ENCODE assay signal across 8 mouse cellular contexts in the genomic region with DNA sequence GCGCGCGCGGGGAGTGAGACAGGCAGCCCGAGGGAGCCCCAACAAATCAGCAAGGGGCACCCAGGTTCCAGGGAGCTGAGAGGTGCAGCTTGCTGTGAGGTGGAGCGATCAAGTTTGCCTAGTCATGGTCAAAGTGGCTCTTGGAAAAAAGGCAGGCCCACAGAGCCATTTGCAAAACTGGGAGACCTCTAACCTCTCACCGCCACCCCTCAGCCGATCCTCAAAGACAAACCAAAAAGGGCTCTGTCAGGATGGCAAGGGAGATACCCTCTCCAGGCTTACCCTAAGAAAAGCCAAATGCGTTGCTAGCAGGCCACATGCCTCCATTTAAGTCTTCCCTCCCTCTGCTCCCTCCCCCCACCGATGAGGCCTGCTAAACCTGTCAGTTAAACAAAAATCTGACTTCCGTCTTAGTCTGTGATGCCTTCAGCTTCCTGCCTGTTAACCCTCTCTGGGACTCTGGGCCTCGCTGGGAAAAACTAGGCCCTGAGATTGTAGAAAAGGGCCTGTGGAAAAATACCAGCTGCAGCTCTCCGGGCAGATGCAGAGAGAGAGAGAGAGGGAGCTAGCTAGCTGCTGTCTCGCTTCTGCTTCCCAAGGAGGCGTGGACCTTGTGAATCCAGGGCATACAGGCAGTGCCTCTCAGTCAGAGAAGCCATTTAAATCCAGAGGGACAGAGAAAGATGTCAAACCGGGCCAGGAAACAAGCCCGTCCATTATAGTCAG. TPM values are rescaled to one million over a fixed set of nuclear protein-coding genes. Genes with fewer than 3 reads are reported as not detected.
A peak's percentile ranks its signal among the peaks of the same experiment; 100 is the strongest.
DNase-seq lines count a peak whose midpoint lies in the region; ATAC-seq and TF ChIP-seq lines count a peak whose summit lies in the region.

No protein-coding gene starts in this region.

- H3K9me3 ChIP-seq in intestine, embryonic 14.5 days (ENCODE audit: control insufficient read depth, low read length): no peaks in the 10 kb centered on the region
- no peaks in the 10 kb centered on the region for H3K9me3 ChIP-seq in midbrain, embryonic 11.5 days (ENCODE audit: control insufficient read depth, low read length)

- H3K27ac ChIP-seq in intestine, embryonic 14.5 days (ENCODE audit: low read depth): peak overlapping the region; percentile 100
- H3K27ac ChIP-seq in midbrain, embryonic 11.5 days (ENCODE audit: low read depth, low read length): peak overlapping the region; percentile 100

- DNase-seq in lung, adult 2 months: peak; percentile 63
- DNase-seq in lung, postnatal 25 days (ENCODE audit: low spot score): no peak
- peak; percentile 27 to 52 for DNase-seq in cerebellum, postnatal 36 days
- DNase-seq in gastrocnemius, postnatal 25 days: peak; percentile 71
- DNase-seq in intestine, embryonic 14.5 days (ENCODE audit: low spot score): peak; percentile 80
- DNase-seq in left cerebral cortex, postnatal 36 days (ENCODE audit: low spot score in 2 of 2): peak; percentile 70 to 72
- peak; percentile 97 for DNase-seq in midbrain, embryonic 11.5 days (ENCODE audit: low spot score, missing footprints)
- DNase-seq in spleen, postnatal 36 days (ENCODE audit: low spot score in 2 of 2): peak; percentile 77 to 79

- 0 out of 2 replicates have a peak, but pooled peaks have one; percentile 29 for TF ChIP-seq POLR2A in lung, adult 2 months (IDR thresholded peaks at IDR 0.05; ENCODE audit: borderline replicate concordance, extremely low read depth, low read depth, low read length)

- 12% methylated on average over 17 of the region's 17 CpGs for WGBS in lung, adult 2 months
- WGBS in intestine, embryonic 14.5 days: 3% methylated on average over 17 of the region's 17 CpGs
- 1% methylated on average over 13 of the region's 17 CpGs for WGBS in midbrain, embryonic 11.5 days

- no peak overlapping the region for H3K4me3 ChIP-seq in lung, adult 2 months (replicated peaks; ENCODE audit: extremely low read depth, low read depth, low read length)
- H3K4me3 ChIP-seq in intestine, embryonic 14.5 days (ENCODE audit: low read depth, low read length): no peak overlapping the region
- no peak overlapping the region for H3K4me3 ChIP-seq in midbrain, embryonic 11.5 days (ENCODE audit: low read depth, low read length)

- peak overlapping the region; percentile 69 for H3K9ac ChIP-seq in intestine, embryonic 14.5 days (ENCODE audit: low read length)
- H3K9ac ChIP-seq in midbrain, embryonic 11.5 days (ENCODE audit: low read length): peak overlapping the region; percentile 90

- H3K27me3 ChIP-seq in intestine, embryonic 14.5 days (replicated peaks; ENCODE audit: control insufficient read depth, insufficient read depth, low read length): no peaks in the 10 kb centered on the region
- no peaks in the 10 kb centered on the region for H3K27me3 ChIP-seq in midbrain, embryonic 11.5 days (ENCODE audit: control insufficient read depth, insufficient read depth, low read length)

- TF ChIP-seq CTCF in lung, adult 2 months (IDR thresholded peaks at IDR 0.05; ENCODE audit: insufficient read depth, low read length): no peak

- peak overlapping the region; percentile 80 for H3K4me2 ChIP-seq in intestine, embryonic 14.5 days (ENCODE audit: low read length)
- peak overlapping the region; percentile 34; the same call in 1 of the 2 replicates for H3K4me2 ChIP-seq in midbrain, embryonic 11.5 days

- intact Hi-C loops in left cerebral cortex, postnatal 36 days (cut with DNase I): no loop called here

- ATAC-seq in intestine, embryonic 14.5 days (replicated peaks; ENCODE audit: low FRiP score, low TSS enrichment, low read depth): peak; percentile 8; the same call in 1 of the 2 replicates
- 0 out of 2 replicates have a peak, but pooled peaks have one; percentile 10 for ATAC-seq in midbrain, embryonic 11.5 days (ENCODE audit: low FRiP score)

- H3K4me1 ChIP-seq in lung, adult 2 months (ENCODE audit: control insufficient read depth, insufficient read depth, low read length): peaks cover 65% of the 10 kb centered on the region
- peaks cover 87% of the 10 kb centered on the region for H3K4me1 ChIP-seq in intestine, embryonic 14.5 days (replicated peaks; ENCODE audit: control insufficient read depth, insufficient read depth, low read length)
- peaks cover 90% of the 10 kb centered on the region for H3K4me1 ChIP-seq in midbrain, embryonic 11.5 days (ENCODE audit: control insufficient read depth, insufficient read depth, low read length)

- no peaks in the 10 kb centered on the region for H3K36me3 ChIP-seq in intestine, embryonic 14.5 days (ENCODE audit: control insufficient read depth, insufficient read depth, low read length)
- no peaks in the 10 kb centered on the region for H3K36me3 ChIP-seq in midbrain, embryonic 11.5 days (ENCODE audit: control insufficient read depth, insufficient read depth, low read length)

RNA-seq across cellular contexts. Expression of gene Zmynd8, which starts 13.4 kb away (rescaled TPM):
- polyA plus RNA-seq in lung, adult 2 months (2012; rRNA removed): 25.3 and 29.8 TPM in 2 replicates
- total RNA-seq in gastrocnemius, postnatal 25 days (2021): 10 to 100 TPM; 17.1 to 18.4 TPM
- 49.2 and 53.6 TPM in 2 replicates for polyA plus RNA-seq in intestine, embryonic 14.5 days (2014; fragmentation: Nextera tagmentation; extraction: Ambion mirVana)
- total RNA-seq in left cerebral cortex, postnatal 36 days (2021): 100 to 1,000 TPM; 119 to 184 TPM
- 43.1 and 45.6 TPM in 2 replicates for polyA plus RNA-seq in midbrain, embryonic 11.5 days (2014; fragmentation: Nextera tagmentation; extraction: Ambion mirVana)
